Mouse (Mus musculus) embryo, embryonic 10.5 days (tissue): ENCODE results near the gene Olfr1211.

Experiments
- DNase-seq: peaks from one replicate; pipeline ENCODE4 v3.0.0-alpha.2; 2015; ENCODE audit warnings: low spot score

Gene Olfr1211

GRCm38 (mm10) chr2:88938011-88938410 lies at the start of gene Olfr1211:
TSS of gene Olfr1211 (minus strand) at chr2:88938111.
- no peak for DNase-seq

DNA sequence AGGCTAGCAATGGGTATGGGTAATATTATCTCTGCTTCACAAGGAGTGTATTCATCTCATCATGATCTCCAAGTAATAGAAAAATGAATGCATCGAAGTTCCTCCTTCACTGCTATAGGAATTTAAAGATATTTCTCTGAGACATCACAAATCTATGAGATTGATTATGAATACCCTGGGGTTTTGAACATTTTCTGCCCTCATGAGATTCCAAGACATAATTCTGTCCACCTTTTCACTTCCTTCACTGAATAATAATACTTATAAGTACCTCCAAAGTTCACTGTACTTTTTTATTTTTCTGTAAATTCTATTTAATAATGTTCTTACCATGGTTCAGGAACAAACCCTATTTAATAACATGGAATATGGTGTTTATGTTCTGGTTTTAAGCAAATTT lies 42.3 kb upstream of the Olfr1211 start, which contains the start of gene Gm13762:
Gene Gm13762 (minus strand): TSS at position 101 of the 400 bp plus-strand sequence.
- no peak for DNase-seq

DNA sequence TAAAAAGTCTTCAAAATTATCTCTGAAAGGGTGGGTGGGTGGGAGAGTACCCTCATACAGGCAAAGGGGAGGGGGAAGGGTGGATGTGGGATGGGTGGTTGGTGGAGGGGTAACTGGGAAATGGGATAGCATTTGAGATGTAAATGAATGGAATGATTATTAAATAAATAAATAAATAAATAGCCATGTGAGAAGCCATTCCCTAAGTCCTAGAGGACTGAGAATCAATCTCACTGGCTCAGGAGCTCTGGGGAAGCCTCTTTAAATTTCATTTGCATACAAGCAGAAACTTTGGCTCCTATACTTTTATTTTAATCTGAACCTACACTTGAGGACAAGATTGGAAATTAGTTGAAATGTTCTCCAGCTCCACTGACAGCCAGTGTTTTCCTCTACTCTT lies 15.8 kb upstream of the Olfr1211 start, which contains the start of gene Olfr1212:
Gene Olfr1212 (plus strand): TSS at position 301 of the 400 bp plus-strand sequence.
- no peak for DNase-seq

- DNase-seq = no peak
Measured at GRCm38 (mm10) chr2:88915057-88915456, 22.9 kb downstream of the Olfr1211 start, which contains the start of gene Olfr1209. TSS of gene Olfr1209 (minus strand) at chr2:88915157.

GRCm38 (mm10) chr2:88902211-88902610 lies 35.7 kb downstream of the Olfr1211 start, which contains the start of gene Olfr1208:
TSS of gene Olfr1208 (minus strand) at chr2:88902311.
- no peak for DNase-seq
